Mouse (Mus musculus) layer of hippocampus, postnatal 14 days (tissue): ENCODE data around the gene Slit3. TPM values are rescaled to one million over a fixed set of nuclear protein-coding genes. Genes with fewer than 3 reads are reported as not detected.

Experiments used
- DNase-seq, 2 experiments: peaks; one replicate each; pipeline ENCODE4 v3.0.0; 2021 to 2022; ENCODE audit warnings: low spot score in 2 of 2, mixed read lengths in 1 of 2
- total RNA-seq, 2 experiments: library from RNA; stranded (reverse); gene quantifications; 2 replicates each; pipeline ENCODE4 v1.2.3; 2021

Slit3 gene
- total RNA-seq, 2 experiments from 2014 or later: 109 to 110 TPM

DNA sequence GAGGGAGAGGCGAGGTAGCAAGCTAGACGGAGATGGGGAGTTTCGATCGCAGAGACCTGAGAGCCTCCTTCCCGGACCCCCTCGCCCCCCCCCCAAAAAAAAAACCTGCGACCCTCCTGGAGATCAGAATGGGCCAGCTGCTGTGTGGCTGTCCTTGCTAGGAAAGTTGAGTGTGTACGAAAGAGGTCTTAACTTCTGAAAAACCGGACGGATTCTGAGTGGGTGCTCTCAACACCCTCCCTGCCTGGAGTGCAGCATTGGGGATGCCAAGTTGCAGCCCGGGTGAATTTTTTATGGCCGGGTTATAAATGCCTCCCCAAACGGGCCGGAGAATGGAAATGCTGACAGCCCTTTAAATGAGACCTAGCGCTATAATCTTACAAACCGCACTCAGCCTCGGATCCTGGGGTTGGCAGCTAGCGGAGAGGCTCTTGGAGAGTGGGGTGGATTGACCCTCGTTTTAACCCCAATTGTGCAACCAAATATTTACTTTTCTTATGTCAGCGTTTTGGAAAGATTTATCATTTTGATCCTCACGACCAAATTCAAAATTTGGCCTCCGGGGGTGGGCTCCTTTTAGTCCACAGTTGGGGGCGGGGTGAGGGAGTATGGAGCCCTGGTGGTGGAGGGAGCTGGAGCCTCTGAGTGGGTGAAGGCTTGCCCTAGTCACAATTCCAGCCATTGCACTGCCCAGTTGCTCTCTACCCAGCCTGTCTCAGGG, 1.2 kb downstream of the Slit3 start:
- DNase-seq: no peak

DNA sequence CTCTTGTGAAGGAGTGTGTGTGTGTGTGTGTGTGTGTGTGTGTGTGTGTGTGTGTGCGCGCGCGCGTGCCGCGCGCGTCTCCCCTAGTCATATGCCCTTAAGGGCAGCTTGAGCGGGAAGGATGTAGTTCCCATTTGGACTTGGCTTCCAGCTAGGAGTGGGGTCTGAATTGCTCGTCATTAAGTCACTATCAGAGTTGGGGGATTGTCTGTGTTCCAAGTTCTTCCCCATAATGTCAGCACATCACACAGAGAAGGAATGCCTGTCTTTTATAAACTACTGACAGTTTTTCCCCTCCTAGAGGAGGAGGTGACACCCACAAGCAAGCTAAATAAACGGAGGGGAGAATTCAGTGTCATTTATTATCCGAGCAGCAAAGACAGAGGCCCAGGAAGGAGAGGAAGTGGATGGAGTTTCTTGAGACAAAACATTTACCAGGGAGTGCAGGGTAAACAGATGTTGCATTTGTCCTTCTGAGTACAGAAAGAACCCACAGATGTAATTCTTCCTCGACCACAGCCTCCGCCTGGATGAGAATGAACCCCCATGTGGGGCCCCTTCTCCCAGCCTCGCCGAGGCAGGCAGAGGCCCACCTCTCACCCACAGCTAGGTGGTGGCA, 3.6 kb downstream of the Slit3 start:
- no peak for DNase-seq

DNA sequence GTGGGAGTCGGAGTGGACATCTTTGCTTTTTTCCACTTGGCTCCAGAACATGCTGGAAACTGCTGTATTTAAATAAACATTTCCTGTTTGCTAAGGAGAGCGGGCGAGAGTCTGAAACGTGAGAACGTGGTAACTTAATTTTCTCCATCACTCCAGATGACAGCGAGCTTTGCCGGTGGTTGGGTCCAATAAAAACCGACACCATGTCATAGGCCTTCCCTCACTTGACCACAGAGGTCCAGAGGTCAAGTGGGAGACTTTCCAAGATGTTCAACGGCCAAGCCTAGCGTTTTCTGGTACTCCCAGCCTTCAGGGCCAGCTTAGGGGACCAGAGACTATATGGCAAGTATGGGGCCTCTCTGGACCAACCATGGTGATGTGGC, 4.1 kb downstream of the Slit3 start:
- DNase-seq: no peak

DNA sequence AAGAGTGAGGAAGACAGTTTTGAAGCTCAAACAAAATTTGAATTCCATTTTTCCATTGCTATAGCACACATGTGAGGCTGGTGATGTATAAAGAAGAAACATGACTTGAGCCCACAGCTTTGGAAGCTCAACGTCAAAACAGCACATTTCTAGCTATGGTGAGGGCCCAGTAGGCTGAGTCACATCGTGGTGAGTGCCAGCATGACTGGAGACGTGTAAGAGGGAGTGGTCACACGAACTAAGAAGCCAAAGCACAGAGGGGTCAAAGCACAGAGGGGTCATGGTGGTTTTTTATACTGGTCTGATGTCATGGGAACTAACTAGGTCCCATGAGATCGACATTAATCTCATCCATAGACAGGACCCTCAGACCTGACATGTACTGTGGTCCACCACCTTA, 10.7 kb downstream of the Slit3 start:
- no peak for DNase-seq

DNA sequence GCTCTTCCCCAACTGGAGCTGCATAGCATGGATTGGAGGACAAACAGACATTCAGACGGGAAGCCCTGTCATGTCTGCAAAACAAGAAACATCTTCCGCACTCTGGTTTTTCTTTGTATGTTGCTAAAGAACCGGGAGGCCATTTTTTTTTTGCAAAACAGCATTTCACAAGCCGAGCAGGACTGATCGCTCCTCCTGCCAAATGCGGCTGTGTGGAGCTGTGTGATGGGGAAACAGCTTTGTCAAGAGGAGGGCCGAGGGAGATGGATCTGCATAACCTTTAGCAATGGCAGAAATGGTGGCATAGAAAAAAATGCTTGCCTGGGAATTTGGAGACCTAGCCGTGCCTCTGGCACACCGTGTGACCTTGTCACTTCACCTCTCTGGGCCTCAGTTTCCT, 15.6 kb downstream of the Slit3 start:
- DNase-seq: no peak

DNA sequence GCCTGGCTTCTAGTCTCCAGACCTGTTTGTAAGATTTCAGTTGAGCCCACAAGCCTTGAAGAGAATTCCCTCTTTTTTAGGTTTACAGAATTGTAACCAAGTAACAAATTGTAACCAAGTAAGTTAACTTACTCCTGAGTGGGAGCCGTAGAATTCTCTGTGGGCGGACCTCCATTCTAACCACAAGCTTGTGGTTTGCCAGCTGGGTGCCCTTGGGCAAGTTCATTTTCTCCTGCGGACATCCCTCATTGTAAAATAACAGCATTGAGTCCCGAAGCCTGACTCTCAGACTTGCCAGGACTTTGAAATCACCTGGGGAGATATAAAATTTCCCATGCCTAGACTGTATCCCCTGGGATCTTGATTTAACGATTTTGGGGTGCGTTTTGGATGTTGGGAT, 19.1 kb downstream of the Slit3 start:
- no peak for DNase-seq

DNA sequence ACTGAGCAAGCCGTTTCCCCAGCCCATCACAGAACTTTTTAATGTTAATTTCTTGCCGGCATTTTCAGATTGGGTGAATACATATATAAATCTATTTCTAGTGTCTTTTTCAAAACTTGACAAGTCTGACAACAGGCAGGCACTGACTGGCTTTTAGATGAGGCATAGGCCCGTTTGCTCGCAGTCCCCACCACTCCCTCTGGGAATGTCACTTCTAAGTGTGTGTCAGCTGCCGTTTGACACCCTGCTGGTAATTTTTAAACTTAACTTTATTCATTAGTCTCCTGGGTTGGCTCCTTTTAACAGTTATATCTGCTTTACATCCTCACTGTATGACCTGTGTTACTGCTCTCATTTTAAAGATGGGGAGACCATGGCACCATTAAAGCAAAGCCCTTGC, 21.2 kb downstream of the Slit3 start:
- no peak for DNase-seq

DNA sequence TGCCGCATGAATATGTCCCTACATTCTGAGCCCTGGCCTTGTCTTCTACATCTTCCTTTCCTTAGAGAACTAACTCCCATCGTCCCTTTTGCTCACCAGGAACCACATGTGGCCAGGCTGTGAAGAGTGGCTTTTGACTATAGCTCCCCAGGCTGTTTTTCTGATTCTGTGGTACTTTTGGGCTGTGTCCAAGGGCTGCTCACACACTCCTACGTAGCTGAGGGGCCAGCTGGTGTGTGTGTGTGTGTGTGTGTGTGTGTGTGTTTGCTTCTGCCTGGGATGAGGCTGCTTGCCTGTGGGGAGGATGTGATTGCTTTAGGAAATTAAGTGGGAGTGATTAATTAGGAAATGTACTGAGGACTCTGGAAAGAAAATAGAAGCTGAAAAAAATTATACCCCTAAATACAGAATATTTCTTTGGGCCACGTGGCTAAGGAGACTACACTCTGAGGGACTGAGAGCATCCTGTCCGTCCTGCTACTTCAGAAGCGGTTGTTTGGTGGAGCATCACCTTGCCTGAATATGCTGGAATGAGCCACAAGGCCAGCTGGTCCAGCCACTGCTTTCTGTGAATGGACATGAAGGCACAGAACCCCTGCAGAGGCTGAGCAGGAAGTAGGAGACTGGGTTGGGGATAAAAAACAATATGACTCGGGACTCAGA, 21.8 kb downstream of the Slit3 start:
- DNase-seq: peak; percentile 64 to 74

DNA sequence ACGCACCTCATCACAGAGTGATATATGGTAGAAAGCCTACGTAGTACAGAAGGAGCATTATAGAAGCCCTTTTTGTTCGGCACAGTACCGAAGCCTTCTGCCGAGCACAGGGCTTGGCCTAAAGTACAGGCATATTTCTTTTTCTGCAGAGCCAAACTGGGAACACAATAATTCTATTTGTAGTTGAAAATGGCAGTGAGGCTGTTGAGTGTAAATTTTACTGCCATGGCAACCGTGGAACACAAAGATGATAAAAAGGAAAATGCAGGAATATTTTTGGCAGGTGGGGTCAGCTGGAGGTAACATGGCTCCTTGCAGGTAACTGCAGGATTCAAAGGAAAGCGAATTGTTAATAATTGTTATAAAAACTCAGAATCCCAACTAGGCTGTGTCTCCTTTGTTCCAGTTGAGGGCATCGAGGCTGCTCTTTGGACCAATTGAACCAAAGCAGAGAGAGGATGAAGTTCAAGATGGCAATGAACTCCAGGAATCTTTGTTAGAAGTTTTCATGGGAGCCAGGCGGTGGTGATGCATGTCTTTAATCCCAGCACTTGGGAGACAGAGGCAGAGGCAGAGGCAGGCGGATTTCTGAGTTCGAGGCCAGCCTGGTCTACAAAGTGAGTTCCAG, 26.9 kb downstream of the Slit3 start:
- peak in 1 of 2 experiments; percentile 62 for DNase-seq

DNA sequence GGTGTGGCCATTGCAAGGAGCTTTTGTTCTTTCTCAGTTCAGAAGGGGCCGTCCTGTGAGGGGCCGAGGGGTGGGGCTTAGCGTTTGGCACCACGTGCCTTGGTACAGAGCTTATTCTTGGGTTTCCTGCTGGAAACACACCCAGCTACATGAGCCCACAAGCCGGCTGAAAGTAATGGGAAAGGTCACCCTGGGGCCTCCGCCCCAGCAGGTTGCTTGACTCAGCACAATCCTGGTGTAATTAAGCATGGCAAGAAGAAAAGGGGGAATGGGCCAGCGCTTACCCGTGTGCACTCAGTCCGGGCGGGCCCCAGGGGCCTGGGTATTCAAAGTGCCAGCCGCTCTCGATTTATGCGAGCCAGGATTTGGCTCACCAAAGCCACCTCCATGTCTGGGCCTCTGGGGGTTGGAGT, 30.5 kb downstream of the Slit3 start:
- DNase-seq: no peak

DNA sequence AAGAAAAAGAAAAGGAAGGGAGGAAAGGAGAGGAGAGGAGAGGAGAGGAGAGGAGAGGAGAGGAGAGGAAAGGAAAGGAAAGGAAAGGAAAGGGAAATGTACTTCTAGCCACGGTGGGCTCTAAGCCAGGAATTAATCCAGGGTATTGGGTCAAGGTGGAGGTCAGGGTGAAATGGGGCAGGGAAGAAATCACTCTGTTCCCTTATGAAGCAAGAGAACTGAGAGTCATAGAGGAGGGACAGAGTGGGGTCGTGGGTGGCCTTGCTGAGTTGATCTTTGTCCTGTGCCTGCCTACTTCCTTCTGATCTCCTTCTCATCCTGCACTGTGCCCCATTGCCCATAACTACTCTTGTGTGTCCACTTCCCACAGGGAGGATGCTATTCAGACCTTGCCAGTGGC, 31.9 kb downstream of the Slit3 start:
- no peak for DNase-seq

DNA sequence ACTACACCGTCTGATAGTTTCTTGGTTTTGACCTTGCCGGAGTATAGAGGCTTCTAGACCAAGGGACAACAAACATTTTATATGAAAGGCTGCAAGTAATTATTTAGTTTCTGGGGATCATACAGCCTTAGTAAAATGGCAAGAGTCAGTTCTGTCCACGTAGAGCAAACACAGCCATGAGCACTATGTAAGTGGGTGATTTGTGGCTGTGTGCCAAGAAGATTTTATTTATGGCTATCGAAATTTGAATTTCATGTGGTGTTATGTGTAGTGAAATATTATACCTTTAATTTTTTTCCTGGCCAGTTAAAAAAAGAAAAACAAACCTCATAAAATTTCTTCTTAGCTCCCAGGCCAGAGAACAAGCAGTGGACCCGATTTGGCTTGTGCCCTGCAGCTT, 33.4 kb downstream of the Slit3 start:
- DNase-seq: no peak

DNA sequence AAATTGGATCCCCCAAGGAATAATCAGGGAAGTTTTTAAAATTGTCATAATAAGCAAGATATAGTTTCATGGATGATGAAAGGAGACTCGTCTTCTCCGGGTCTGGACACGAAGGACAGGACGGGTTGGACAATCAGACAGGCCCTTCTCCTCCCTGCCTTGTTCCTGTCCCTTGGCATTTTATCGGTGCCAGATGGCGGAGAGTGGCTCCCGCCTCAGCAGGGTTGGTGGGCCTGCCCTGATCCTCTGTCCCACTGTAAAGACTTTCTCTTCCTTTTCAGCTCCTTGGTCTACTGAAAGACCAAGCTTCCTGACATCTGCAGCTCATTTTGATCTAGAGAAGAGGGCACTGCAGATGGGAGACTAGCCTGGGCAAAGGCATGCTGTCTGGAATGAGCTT, 34.3 kb downstream of the Slit3 start:
- no peak for DNase-seq

DNA sequence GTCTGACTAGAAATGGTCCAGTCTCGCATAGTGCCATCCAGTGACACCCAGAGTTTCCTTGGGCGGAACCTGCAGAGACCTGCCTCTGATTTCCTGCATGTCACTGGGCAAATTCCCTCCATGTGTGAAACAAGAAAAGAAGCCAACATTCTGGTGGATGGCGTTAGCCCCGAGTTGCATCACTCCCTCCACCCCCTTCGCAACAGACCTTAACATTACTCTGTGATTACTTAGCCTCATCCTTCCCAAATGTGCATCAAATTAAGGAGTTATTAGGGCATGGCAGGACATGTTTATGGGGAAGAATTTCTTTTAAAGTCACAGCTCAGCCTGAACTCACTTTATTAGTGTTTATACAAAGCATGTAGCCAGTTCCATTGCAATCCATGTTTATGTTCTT, 35.7 kb downstream of the Slit3 start:
- DNase-seq: no peak

DNA sequence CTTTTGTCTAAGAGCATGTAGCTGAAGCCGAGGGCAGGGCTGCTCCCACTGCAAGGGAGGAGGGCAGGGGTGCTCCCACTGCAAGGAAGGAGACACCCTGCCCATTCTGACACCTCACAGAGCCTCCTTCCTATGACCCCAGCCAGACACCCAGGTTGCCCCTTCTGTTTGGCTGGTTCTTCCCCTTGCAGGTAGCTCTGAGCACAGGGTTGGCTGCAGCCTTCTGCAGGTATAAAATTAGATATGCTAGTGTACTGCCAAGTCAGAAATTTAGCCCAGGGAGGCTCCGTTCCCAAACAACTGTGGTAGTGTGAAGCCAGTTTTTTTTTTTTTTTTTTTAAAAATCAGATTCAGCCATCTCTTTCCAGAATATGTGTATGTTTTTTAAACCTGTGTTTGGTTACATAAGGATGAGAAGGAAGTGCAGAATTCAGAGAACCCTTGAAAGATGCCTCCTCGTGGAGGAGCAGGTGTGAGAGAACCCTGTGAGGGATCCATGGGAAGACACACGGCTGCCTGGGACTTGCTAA, 39.7 kb downstream of the Slit3 start:
- DNase-seq: no peak

DNA sequence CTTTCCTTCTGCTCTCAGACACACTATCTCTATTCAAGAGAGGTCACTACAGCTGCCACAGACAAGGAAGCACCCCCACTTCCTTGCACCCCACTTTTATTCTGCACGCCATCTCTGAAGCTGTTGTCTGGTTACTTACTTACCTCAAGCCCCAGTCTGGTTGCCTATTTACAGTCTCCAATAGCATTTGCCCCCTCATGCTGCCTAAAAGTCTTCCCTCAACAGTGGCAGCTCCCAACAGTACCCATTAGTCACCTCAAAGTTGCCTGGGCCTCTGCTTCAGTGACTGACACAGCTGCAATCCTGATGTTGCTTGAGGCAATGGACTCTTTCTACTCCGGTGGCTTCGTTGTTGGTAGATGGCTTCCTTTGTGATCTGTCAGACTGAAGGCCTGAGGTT, 42.4 kb downstream of the Slit3 start:
- DNase-seq: no peak

DNA sequence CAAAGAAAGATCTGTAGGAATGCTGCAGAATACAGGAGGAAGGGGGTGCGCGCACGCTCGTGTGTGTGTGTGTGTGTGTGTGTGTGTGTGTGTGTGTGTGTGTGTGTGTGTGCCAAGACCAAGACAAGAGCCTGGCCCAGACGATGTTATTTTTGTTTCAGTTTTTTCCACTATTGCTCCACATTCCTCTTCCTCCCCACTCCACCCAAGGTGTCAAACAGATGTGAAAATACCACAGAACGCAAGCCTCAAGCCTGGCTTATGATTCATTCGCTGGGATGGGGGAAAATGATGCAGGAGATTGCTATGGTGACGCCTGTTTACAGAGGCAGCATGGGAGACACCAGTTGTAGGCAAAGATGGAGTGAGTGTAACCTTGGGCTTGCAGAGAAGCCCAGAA, 46.2 kb downstream of the Slit3 start:
- no peak for DNase-seq

DNA sequence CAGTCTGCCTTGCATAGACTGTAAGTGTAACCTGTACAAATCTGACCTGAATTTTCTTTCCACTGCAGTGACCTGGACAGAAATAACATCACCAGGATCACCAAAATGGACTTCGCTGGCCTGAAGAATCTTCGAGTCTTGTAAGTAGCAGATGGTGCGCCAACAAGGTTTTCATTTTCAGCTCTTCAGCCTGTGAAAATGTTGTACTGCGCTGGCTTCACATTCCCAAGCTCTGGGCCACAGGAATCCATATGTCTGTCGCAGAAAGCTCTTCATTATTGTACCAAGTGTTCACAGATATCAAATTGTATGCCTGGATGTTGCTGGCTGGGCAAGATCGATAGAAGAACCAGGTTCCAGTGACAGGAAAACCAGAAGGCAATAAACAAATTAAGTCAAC, 50.5 kb downstream of the Slit3 start:
- DNase-seq: no peak

DNA sequence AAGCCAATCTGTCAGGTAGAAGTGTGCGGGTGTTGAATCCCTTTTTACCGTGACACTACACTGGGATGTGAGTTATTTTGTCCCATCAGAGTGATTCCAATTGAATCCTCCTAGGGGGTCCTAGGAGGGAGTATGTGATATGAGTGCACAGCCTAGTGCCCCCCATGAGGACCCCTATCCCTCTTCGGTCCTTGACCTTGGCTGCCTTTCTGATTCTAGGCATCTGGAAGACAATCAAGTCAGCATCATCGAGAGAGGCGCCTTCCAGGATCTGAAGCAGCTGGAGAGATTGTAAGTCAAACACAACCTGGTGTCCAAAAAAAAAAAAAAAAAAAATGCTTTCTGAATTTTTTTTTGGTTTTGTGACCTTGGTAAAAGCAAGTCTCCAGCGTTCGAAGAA, 56.5 kb downstream of the Slit3 start:
- no peak for DNase-seq

DNA sequence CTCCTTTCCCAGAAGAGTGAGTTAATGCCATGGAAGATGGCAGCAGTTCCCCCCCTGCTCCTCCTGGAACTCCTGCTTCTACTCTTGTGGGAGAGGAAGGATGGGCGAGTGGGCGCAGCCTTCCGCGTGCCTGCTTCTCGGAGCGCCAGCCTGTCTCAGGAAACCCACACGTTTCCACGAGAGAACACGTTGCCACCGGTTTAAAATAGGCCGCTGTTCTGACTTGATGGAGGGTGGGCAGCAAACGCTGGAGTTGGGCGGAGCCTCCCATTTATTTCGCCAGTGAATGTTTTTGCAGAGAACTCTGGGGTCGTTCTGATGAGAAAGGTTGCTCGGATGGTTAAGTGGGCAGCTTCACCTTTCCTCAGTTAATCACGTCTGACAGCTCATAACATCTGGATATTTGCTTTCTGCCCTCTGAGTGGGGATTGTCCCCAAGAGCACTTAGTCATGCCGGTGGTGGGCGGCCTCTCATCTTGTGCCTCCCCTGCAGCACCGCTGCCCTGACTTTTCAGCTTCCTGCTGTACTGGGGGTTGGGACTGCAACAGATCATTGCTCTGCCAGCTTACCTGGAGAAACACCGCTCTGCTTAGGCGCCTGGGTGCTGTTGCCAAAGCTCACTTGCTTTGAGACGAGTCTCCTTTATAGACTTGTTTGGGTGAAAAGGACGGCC, 57.3 kb downstream of the Slit3 start:
- peak; percentile 36 to 61 for DNase-seq

DNA sequence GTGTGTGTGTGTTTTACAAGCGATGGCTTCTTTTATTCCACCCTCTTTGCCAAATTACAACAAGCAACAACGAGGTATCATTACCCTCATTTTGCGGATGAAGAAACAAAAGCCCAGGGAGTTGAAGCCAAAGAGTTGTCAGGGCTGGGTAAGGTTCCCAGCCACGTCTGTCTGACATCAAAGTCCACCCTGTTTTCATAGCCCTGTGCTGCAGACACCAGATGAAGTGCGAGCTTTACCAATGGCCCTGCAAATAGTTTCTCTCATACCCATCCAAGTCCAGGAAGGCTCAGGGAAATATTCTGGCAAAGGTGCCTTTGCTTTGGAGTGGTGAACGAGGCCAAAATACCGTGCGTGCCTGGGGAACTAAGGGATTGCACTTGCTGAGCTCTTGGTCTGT, 58.3 kb downstream of the Slit3 start:
- DNase-seq: no peak
